Mouse (Mus musculus): ENCODE measurements around the gene Usp40. TPM values are rescaled to one million over a fixed set of nuclear protein-coding genes. Genes with fewer than 3 reads are reported as not detected.

Usp40 gene
- total RNA-seq, 2 experiments from 2014 or later, result 18.0 to 24.6 TPM

- DNase-seq (ENCODE audit: extremely low spot score in 1 of 2, low spot score in 1 of 2), result no peak
Measured at GRCm38 (mm10) chr1:87953073-87953472, 55.3 kb downstream of the Usp40 start.

DNA sequence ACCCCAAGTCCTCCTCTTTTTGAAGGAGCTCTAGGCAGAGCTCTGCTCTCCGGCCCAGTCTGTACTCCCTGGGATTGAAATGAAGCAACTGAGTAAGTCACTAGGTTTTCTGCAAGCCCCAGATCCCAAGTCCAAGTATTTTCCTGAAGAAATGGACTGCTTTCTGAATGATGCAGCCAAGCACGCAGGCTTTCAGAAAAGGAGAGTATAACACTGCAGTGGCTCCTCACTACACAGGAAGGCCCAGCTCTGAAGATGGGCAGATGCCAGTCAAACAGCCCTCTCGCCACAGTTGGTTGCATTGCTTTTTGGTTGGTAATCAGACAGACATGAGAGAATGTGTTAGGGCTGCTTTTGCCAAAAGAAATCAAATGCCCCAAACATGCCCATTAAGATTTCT is 56.7 kb downstream of the Usp40 start:
- DNase-seq (ENCODE audit: extremely low spot score in 1 of 2, low spot score in 1 of 2), result no peak

DNA sequence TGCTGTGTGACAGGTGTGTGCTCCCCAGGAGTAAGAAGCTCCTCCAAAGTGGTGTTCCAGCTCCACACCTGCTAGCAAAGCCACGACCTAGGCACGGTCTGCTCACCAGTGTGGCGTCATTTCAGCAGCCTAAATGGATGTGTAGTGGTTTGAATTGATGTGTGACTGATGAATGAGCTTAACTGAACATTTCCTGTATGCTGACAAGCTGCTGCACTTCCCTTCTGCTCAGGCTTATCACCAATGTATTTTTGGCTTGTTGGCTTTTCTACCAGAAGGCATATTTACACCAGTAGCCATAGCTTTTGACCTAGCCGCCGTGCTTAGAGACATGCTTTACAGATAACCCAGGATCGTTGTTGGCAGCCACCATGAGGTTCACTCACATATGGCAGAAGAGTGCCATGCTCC is 60.7 kb downstream of the Usp40 start:
- no peak for DNase-seq (ENCODE audit: extremely low spot score in 1 of 2, low spot score in 1 of 2)

GRCm38 (mm10) chr1:87941765-87942164 is 66.6 kb downstream of the Usp40 start:
- no peak for DNase-seq (ENCODE audit: extremely low spot score in 1 of 2, low spot score in 1 of 2)

DNA sequence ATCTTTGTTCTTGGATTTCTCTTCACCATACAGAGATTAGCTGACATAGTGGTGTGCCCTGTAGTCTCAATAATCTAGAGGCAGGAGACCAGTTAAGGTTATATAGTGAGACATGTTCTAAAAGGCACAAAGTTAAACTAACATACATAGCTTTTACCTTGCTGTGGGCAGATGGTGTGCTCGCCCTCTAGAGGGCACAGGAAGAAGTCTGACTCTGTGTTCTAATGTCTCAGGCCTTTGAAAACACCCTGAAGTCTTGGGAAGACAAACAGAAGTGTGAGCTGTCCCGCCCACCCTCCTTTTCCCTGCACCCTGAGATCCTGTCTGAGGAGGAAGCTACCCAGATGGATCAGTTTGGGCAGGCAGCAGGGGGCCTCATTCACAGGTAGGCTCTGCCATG is 71.8 kb downstream of the Usp40 start:
- DNase-seq (ENCODE audit: extremely low spot score in 1 of 2, low spot score in 1 of 2), result no peak

GRCm38 (mm10) chr1:87936075-87936474 is 72.3 kb downstream of the Usp40 start:
- DNase-seq (ENCODE audit: extremely low spot score in 1 of 2, low spot score in 1 of 2), result no peak

GRCm38 (mm10) chr1:87935546-87935945 is 72.8 kb downstream of the Usp40 start:
- no peak for DNase-seq (ENCODE audit: extremely low spot score in 1 of 2, low spot score in 1 of 2)

GRCm38 (mm10) chr1:87935095-87935494 is 73.3 kb downstream of the Usp40 start:
- DNase-seq (ENCODE audit: extremely low spot score in 1 of 2, low spot score in 1 of 2), result no peak

DNA sequence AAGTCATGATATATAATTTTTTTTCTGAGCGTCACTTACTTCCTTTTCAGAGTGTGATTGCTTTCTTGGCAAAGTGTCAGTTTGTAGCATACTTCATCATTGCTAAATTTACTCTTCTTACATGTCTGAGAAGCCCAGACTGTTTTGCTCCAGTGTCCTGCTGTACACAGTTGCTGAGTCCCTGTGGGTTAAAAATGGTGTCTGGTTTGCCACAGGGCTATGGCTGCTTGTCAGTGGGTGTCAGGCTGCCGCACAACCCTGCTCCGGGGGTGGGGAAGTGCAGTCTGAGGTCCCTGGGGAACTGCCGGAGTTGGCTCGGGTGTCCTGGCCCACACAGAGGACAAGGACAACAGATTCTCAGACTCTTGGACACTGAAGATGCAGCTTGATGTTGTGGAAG is 75.3 kb downstream of the Usp40 start:
- no peak for DNase-seq (ENCODE audit: extremely low spot score in 1 of 2, low spot score in 1 of 2)

DNA sequence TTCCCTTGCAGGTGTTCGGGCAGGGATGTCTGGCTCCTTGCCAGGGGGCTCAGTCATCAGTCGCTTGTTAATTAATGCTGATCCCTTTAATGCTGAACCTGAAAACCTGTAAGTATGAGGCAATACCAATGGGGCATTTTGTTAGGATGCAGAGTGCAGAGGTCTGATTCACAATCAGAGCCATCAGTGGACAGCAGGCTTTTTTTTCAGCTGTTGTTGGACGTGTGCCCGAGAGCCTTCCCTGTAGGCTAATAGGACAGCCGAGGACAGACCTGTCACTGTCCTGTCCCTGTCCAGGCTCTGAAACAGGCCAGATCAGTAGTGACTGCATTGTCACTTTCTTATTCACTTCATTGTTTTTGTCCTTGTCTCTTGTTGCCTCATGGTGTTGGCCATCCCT is 78.6 kb downstream of the Usp40 start:
- DNase-seq (ENCODE audit: extremely low spot score in 1 of 2, low spot score in 1 of 2), result no peak

- DNase-seq (ENCODE audit: extremely low spot score in 1 of 2, low spot score in 1 of 2), result no peak
Measured at GRCm38 (mm10) chr1:87924888-87925287, 83.5 kb downstream of the Usp40 start.

- DNase-seq (ENCODE audit: extremely low spot score in 1 of 2, low spot score in 1 of 2), result peak in 1 of 2 experiments; percentile 68
Measured at GRCm38 (mm10) chr1:87922666-87923065, 85.7 kb downstream of the Usp40 start.

GRCm38 (mm10) chr1:87920056-87920614 is 88.2 kb downstream of the Usp40 start:
- no peak for DNase-seq (ENCODE audit: extremely low spot score in 1 of 2, low spot score in 1 of 2)

GRCm38 (mm10) chr1:87918061-87918460 is 90.3 kb downstream of the Usp40 start:
- DNase-seq (ENCODE audit: extremely low spot score in 1 of 2, low spot score in 1 of 2), result no peak

GRCm38 (mm10) chr1:87917361-87917760 is 91.0 kb downstream of the Usp40 start:
- DNase-seq (ENCODE audit: extremely low spot score in 1 of 2, low spot score in 1 of 2), result no peak

- DNase-seq (ENCODE audit: extremely low spot score in 1 of 2, low spot score in 1 of 2), result no peak
Measured at GRCm38 (mm10) chr1:87913356-87913755, 95.0 kb downstream of the Usp40 start.

GRCm38 (mm10) chr1:87910428-87910827 is 97.9 kb downstream of the Usp40 start:
- no peak for DNase-seq (ENCODE audit: extremely low spot score in 1 of 2, low spot score in 1 of 2)

DNA sequence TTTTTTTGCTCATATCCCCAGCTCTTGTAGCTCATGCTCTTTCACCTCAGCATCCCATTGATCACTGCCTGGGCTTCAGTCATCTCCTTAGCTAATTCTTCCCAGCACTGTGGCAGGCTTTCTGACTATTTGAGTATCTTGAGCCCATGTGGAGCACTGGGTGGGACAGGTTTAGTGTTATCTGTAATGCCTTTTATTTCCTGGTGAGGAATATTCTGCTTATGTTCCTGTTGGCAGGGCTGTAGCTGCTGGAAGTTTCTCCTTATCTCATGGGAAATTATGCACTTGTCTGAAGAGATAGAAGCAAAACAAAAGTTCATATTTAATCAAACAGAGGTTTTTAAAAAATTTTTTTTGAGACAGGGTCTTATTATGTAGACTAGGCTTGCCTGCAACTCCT is 98.8 kb downstream of the Usp40 start:
- DNase-seq (ENCODE audit: extremely low spot score in 1 of 2, low spot score in 1 of 2), result no peak

DNA sequence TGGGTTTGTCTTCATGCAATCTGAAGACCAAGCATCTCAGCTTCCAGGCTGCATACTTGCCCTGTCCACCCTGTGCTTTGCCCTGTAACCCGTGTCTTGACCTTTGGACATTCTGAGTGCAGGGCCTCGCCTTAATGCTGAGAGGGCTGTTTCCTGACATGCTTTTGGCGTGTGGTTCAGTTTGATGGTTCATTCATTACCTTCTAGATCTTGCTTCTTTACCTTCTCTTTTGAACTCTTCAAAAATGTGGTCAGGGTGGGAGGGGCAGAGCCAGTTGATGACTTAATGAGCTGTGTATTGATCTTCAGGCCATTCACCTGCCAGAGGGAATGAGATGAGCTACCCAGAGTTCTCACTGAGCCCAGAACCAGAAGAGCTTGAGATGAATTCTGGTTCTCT is 99.6 kb downstream of the Usp40 start:
- DNase-seq (ENCODE audit: extremely low spot score in 1 of 2, low spot score in 1 of 2), result no peak

DNA sequence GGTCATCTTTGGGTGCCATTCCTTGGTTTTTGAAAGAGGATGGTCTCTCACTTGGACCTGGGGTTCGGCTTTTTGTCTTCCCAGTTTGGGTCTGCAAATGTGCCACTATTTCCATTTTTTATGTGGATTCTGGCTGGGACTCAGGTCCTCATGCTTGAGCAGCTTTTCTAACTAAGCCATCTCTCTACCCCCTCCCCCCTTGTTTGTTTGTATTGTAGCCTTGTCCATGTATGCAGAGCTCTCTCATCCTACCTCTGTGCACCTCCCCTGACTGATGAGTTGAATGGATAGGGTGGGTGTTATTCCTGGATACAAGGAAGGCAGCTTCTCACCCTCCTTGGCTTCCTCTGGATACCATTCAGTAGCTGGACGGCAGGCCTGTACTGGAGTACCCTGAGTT is 100.3 kb downstream of the Usp40 start:
- no peak for DNase-seq (ENCODE audit: extremely low spot score in 1 of 2, low spot score in 1 of 2)

DNA sequence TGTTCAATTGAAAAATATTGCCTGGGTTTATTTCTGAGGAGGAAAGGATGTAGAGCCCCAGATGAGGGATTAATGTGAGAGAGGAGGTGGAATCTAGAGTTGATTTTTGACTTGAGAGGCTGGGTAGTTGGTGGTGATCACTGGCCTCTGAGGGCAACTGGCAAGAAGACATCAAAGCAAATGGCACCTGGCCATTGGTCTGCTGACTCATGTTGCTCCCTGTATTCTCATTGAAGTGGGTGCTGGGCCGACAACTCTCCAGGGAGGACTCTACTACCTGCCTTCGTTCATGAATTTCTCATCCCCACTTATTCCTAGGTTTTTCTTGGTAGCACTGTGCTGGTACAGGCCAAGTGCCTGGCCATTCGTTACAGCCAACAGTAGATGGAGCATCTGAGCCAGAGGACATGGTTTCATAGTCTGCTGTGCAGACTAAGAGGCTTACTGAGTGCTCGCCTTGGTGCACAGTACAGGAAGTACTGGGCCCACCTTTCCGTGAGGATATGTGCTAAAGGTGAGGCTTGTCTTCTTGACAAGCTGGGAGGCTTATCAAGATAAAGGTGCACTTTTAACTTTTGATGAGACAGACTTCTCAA is 101.9 kb downstream of the Usp40 start:
- no peak for DNase-seq (ENCODE audit: extremely low spot score in 1 of 2, low spot score in 1 of 2)

DNA sequence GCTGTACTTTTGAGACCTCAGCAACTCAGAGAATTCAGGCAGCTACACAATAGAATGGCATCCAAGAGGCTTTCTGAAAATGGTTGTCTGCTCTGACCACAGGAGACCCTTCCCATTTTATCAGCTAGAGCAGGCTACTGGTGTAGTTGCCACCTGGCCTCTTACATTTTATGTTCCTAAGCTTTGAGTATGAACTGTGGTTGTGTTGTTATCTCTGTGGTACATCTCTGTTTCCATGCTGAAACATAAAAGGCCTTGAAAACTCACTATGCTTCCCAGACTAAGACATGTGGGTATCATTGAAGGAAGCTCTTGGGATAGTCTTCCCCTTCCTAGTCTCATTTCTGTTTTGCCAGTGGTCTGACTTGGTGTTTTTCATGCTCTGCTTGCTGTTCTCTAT is 106.2 kb downstream of the Usp40 start:
- DNase-seq (ENCODE audit: extremely low spot score in 1 of 2, low spot score in 1 of 2), result no peak

GRCm38 (mm10) chr1:87900979-87901378 is 107.4 kb downstream of the Usp40 start:
- no peak for DNase-seq (ENCODE audit: extremely low spot score in 1 of 2, low spot score in 1 of 2)

All from layer of hippocampus, postnatal 25 days (tissue).